Mouse (Mus musculus): ENCODE measurements around the gene Manba. TPM values are rescaled to one million over a fixed set of nuclear protein-coding genes. Genes with fewer than 3 reads are reported as not detected.
"Not testable (repeated sequence)": the region's sequence is repeated elsewhere in the genome, so short reads cannot be mapped to it uniquely, and the experiment has no call there.

Manba gene
- polyA plus RNA-seq, 1 experiment from 2014 or later = 23.2 TPM

DNA sequence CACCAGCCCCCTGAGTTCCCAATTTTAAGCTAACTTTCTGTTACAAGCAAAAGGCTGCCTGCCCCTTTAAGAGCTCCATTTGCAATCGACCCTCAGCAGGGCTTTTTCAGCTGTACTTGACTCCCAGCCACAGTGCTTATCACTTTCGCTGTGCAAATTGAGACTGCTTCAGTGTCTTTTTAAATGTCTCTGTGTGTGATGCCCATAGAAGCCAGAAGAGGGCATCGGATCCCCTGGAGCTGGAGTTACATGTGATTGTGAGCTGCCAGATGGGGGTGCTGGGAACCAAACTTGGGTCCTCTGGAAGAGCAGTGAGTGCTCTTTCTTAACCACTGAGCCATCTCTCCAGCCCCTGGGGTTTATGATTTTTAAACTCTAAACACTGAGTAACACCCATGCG lies 12.5 kb downstream of the Manba start:
- not testable (repeated sequence) for H3K4me3 ChIP-seq (ENCODE audit: low read length); ATAC-seq (ENCODE audit: low FRiP score, low TSS enrichment); H3K36me3 ChIP-seq (ENCODE audit: control insufficient read depth, insufficient read depth, low read length); H3K9ac ChIP-seq (ENCODE audit: low read depth, low read length); H3K27me3 ChIP-seq (ENCODE audit: control insufficient read depth, insufficient read depth, low read length); H3K27ac ChIP-seq (ENCODE audit: low read depth, low read length); H3K9me3 ChIP-seq (ENCODE audit: control insufficient read depth, low read length); H3K4me1 ChIP-seq (ENCODE audit: control insufficient read depth, insufficient read depth, low read length); H3K4me2 ChIP-seq (replicated peaks; ENCODE audit: low read depth, low read length)
- WGBS = 90% methylated on average over 4 of the region's 4 CpGs

DNA sequence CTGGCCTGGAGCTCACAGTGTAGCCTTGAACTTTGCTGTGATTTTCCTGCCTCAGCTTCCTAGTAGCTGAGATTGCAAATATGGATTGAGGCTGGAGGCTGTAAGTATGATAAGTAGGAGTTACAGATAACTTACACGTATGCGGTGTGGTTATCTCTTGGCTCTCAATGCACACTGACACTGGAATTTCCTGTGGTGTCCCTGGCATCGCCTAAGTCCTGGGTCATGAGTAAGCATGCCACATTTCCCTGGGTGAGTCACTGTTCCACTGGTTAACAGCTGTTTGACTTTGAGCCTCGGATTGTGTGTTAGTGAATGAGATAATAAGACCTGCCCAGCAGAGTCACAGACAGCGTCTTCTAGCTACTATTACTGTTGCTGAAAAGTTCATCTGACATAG lies 13.5 kb downstream of the Manba start:
- Histone ChIP-seq H3K4me3 (ENCODE audit: low read length) (no peak overlapping the region), H3K4me2 (replicated peaks; ENCODE audit: low read depth, low read length) (no peak overlapping the region), H3K9me3 (ENCODE audit: control insufficient read depth, low read length) (no peaks in the 10 kb centered on the region), H3K27ac (ENCODE audit: low read depth, low read length) (no peak overlapping the region), H3K9ac (ENCODE audit: low read depth, low read length) (no peak overlapping the region), H3K36me3 (ENCODE audit: control insufficient read depth, insufficient read depth, low read length) (no peaks in the 10 kb centered on the region), H3K4me1 (ENCODE audit: control insufficient read depth, insufficient read depth, low read length) (no peaks in the 10 kb centered on the region), H3K27me3 (ENCODE audit: control insufficient read depth, insufficient read depth, low read length) (no peaks in the 10 kb centered on the region)
- ATAC-seq (ENCODE audit: low FRiP score, low TSS enrichment) = no peak
- WGBS = 93% methylated on average over 5 of the region's 5 CpGs

DNA sequence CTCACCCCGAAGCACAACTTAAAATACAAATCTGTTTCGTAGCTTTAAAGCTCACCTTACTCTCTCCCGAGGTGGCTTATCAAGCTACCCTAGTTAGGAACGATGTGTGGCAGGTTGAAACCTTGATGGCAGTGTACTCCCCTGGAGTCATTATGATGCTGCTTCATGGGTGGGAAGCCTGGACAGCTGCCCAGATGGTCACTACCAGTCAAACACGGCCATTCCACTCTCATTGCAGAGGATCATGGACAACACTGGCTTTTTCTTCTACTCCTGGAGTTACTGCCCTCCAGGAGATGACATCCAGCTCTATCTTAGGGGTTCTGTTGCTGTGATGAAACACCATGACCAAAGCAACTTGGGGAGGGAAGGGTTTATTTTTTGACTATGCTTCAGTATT lies 17.7 kb downstream of the Manba start:
- no peak overlapping the region for H3K9ac ChIP-seq (ENCODE audit: low read depth, low read length)
- H3K4me1 ChIP-seq (ENCODE audit: control insufficient read depth, insufficient read depth, low read length) = no peaks in the 10 kb centered on the region
- no peaks in the 10 kb centered on the region for H3K36me3 ChIP-seq (ENCODE audit: control insufficient read depth, insufficient read depth, low read length)
- ATAC-seq (ENCODE audit: low FRiP score, low TSS enrichment) = no peak
- no peak overlapping the region for H3K27ac ChIP-seq (ENCODE audit: low read depth, low read length)
- no peak overlapping the region for H3K4me3 ChIP-seq (ENCODE audit: low read length)
- no peak overlapping the region for H3K4me2 ChIP-seq (replicated peaks; ENCODE audit: low read depth, low read length)
- H3K27me3 ChIP-seq (ENCODE audit: control insufficient read depth, insufficient read depth, low read length) = no peaks in the 10 kb centered on the region
- 83% methylated on average over 5 of the region's 5 CpGs for WGBS
- H3K9me3 ChIP-seq (ENCODE audit: control insufficient read depth, low read length) = no peaks in the 10 kb centered on the region

DNA sequence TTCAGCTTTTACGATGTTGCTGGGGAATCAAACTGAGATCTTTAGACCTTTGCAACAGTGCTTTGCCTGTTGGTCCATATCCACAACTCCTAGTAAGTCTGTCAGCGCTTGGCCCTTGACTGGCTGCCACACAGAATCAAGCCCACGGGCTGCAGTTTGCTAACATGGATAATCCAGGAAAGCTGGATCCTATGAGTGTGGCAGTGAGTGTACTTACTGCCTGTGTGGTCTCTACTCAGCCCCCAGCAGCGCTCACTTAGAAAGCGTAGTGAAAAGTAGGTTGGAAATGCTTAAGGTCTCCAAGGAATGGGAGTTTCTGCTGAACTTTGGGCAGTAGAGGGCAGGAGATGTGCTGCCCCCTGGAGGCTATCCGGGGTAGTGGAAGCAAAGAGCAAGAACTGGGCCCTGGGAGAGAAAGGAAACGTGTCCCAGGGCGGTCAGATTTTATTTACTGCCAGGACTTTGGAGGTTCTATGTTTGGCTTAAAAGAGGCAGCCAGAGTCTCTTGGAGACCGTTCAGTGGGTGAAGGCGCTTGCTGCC lies 20.0 kb downstream of the Manba start:
- Histone ChIP-seq H3K4me2 (replicated peaks; ENCODE audit: low read depth, low read length) (no peak overlapping the region), H3K4me1 (ENCODE audit: control insufficient read depth, insufficient read depth, low read length) (no peaks in the 10 kb centered on the region), H3K27ac (ENCODE audit: low read depth, low read length) (no peak overlapping the region), H3K4me3 (ENCODE audit: low read length) (no peak overlapping the region), H3K9me3 (ENCODE audit: control insufficient read depth, low read length) (no peaks in the 10 kb centered on the region), H3K36me3 (ENCODE audit: control insufficient read depth, insufficient read depth, low read length) (no peaks in the 10 kb centered on the region), H3K9ac (ENCODE audit: low read depth, low read length) (no peak overlapping the region), H3K27me3 (ENCODE audit: control insufficient read depth, insufficient read depth, low read length) (no peaks in the 10 kb centered on the region)
- ATAC-seq (ENCODE audit: low FRiP score, low TSS enrichment) = no peak
- WGBS = 66% methylated on average over 10 of the region's 10 CpGs

DNA sequence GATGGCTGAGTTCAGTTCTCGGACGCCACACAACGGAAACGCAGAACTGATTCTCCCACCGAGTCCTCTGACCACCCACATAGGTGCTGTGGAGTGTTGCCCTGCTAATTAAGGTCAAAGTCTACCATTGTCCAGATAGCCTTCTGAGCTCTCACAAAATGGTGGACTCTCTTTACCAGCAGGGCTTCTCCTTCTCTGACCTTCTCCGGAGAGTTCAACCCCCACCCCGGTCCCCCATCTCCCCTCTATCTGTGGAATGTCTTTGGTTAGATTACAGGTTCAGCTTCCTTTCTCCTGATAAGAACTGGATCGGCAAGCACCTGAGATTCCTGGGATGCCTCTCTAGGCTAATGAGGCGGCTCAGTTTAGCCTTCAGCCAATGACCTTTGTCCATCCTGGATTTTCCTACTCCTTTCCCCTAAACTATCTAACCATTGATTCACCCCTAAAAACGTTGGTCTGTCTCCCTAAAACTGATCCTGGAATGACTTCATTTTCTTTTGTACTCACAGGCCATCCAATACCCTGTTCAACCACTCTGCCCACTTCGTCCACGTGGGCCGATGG lies 20.6 kb downstream of the Manba start:
- H3K9me3 ChIP-seq (ENCODE audit: control insufficient read depth, low read length) = no peaks in the 10 kb centered on the region
- no peak overlapping the region for H3K4me2 ChIP-seq (replicated peaks; ENCODE audit: low read depth, low read length)
- H3K9ac ChIP-seq (ENCODE audit: low read depth, low read length) = no peak overlapping the region
- H3K36me3 ChIP-seq (ENCODE audit: control insufficient read depth, insufficient read depth, low read length) = no peaks in the 10 kb centered on the region
- H3K4me1 ChIP-seq (ENCODE audit: control insufficient read depth, insufficient read depth, low read length) = no peaks in the 10 kb centered on the region
- H3K27me3 ChIP-seq (ENCODE audit: control insufficient read depth, insufficient read depth, low read length) = no peaks in the 10 kb centered on the region
- WGBS = 90% methylated on average over 13 of the region's 13 CpGs
- H3K27ac ChIP-seq (ENCODE audit: low read depth, low read length) = no peak overlapping the region
- no peak for ATAC-seq (ENCODE audit: low FRiP score, low TSS enrichment)
- no peak overlapping the region for H3K4me3 ChIP-seq (ENCODE audit: low read length)

DNA sequence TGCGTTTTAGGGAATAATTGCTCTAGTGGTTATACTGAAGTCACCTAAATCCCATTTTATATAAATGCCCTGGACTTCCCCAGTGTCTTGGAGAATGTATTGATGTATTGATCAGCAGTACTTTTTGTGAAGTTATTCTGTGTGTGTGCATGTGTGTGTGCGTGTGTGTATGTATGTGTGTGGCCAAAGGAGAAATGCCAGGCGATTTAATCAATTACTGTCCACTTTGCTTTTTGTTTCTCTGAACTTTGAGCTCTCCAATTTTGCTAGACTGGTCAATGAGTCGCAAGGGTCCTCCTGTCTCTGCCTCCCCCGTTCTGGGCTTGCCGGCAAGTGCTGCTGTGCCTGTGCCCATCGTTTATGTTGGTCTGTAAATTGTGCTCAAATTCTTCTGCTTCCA lies 22.1 kb downstream of the Manba start:
- H3K4me1 ChIP-seq (ENCODE audit: control insufficient read depth, insufficient read depth, low read length) = no peaks in the 10 kb centered on the region
- H3K9me3 ChIP-seq (ENCODE audit: control insufficient read depth, low read length) = no peaks in the 10 kb centered on the region
- no peaks in the 10 kb centered on the region for H3K36me3 ChIP-seq (ENCODE audit: control insufficient read depth, insufficient read depth, low read length)
- ATAC-seq (ENCODE audit: low FRiP score, low TSS enrichment) = no peak
- WGBS = 74% methylated on average over 7 of the region's 7 CpGs
- no peak overlapping the region for H3K4me2 ChIP-seq (replicated peaks; ENCODE audit: low read depth, low read length)
- H3K27me3 ChIP-seq (ENCODE audit: control insufficient read depth, insufficient read depth, low read length) = no peaks in the 10 kb centered on the region
- H3K9ac ChIP-seq (ENCODE audit: low read depth, low read length) = no peak overlapping the region
- no peak overlapping the region for H3K27ac ChIP-seq (ENCODE audit: low read depth, low read length)
- H3K4me3 ChIP-seq (ENCODE audit: low read length) = no peak overlapping the region

DNA sequence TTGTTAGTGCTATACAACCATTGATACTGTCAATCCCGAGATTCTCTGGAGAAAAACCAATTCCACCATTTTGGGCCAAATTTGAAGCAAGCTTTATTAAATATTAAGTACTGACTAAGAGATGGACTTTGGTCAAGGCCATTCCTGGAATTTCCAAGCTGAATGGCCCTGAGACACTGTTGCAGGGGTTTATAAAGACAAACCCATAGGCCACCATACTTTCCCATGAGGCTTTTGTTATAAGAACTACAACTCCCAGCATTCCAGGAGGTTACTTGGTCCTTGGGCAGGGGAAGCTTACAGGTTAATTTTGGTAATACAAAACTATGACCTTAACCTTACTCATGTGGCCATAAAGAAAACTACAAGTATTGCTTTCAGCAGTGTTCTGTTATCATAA lies 22.8 kb downstream of the Manba start:
- ATAC-seq (ENCODE audit: low FRiP score, low TSS enrichment) = no peak
- no peak overlapping the region for H3K4me2 ChIP-seq (replicated peaks; ENCODE audit: low read depth, low read length)
- no peaks in the 10 kb centered on the region for H3K4me1 ChIP-seq (ENCODE audit: control insufficient read depth, insufficient read depth, low read length)
- H3K9me3 ChIP-seq (ENCODE audit: control insufficient read depth, low read length) = no peaks in the 10 kb centered on the region
- no peak overlapping the region for H3K4me3 ChIP-seq (ENCODE audit: low read length)
- no peak overlapping the region for H3K27ac ChIP-seq (ENCODE audit: low read depth, low read length)
- H3K36me3 ChIP-seq (ENCODE audit: control insufficient read depth, insufficient read depth, low read length) = no peaks in the 10 kb centered on the region
- H3K9ac ChIP-seq (ENCODE audit: low read depth, low read length) = no peak overlapping the region
- 76% methylated on average over 1 of the region's 1 CpGs for WGBS
- H3K27me3 ChIP-seq (ENCODE audit: control insufficient read depth, insufficient read depth, low read length) = no peaks in the 10 kb centered on the region

DNA sequence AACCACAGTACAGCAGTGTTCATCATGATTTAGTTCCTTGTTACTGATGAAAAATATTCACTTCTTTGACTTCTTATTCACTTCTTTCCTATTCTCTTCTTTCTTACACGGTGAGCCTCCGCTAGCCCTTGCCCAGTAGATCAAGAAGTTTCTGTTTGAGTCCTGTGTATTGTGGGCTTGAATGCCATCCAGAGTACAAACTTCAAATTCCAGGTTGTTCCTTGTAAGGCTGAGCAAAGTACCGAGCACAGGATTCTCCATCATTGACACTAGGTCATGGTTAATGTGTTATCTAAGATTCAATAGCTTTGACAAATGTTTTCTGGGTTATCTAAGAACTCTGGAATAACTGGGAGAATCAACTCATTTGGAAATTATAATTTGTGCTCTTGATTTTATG lies 25.0 kb downstream of the Manba start:
- H3K4me1 ChIP-seq (ENCODE audit: control insufficient read depth, insufficient read depth, low read length) = no peaks in the 10 kb centered on the region
- no peak overlapping the region for H3K4me2 ChIP-seq (replicated peaks; ENCODE audit: low read depth, low read length)
- no peak overlapping the region for H3K27ac ChIP-seq (ENCODE audit: low read depth, low read length)
- no peak overlapping the region for H3K4me3 ChIP-seq (ENCODE audit: low read length)
- no peak overlapping the region for H3K9ac ChIP-seq (ENCODE audit: low read depth, low read length)
- no peaks in the 10 kb centered on the region for H3K9me3 ChIP-seq (ENCODE audit: control insufficient read depth, low read length)
- no peak for ATAC-seq (ENCODE audit: low FRiP score, low TSS enrichment)
- H3K27me3 ChIP-seq (ENCODE audit: control insufficient read depth, insufficient read depth, low read length) = no peaks in the 10 kb centered on the region
- no peaks in the 10 kb centered on the region for H3K36me3 ChIP-seq (ENCODE audit: control insufficient read depth, insufficient read depth, low read length)
- WGBS = 91% methylated on average over 3 of the region's 3 CpGs

DNA sequence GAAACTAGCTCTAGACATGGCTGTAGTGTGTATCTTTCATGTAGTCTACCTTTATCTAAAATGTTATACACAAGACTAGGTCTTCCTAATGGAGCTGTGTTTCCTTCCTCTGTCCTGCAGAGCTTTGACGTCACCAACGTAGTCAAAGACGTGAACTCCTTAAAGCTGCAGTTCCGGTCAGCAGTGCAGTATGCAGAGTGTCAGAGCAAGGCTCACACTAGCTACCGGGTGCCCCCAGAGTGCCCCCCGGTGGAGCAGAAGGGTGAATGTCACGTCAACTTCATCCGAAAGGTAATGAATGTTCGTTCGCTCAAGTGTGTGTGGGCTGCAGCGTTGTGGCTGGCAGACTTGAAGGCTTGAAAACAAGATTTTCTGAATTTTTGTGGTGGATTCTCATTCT lies 26.3 kb downstream of the Manba start:
- no peak overlapping the region for H3K9ac ChIP-seq (ENCODE audit: low read depth, low read length)
- no peaks in the 10 kb centered on the region for H3K27me3 ChIP-seq (ENCODE audit: control insufficient read depth, insufficient read depth, low read length)
- peak; percentile 72; the same call in 1 of the 2 replicates for ATAC-seq (ENCODE audit: low FRiP score, low TSS enrichment)
- H3K4me1 ChIP-seq (ENCODE audit: control insufficient read depth, insufficient read depth, low read length) = no peaks in the 10 kb centered on the region
- no peaks in the 10 kb centered on the region for H3K9me3 ChIP-seq (ENCODE audit: control insufficient read depth, low read length)
- no peak overlapping the region for H3K4me2 ChIP-seq (replicated peaks; ENCODE audit: low read depth, low read length)
- no peak overlapping the region for H3K27ac ChIP-seq (ENCODE audit: low read depth, low read length)
- 28% methylated on average over 11 of the region's 11 CpGs for WGBS
- H3K36me3 ChIP-seq (ENCODE audit: control insufficient read depth, insufficient read depth, low read length) = no peaks in the 10 kb centered on the region
- no peak overlapping the region for H3K4me3 ChIP-seq (ENCODE audit: low read length)
